ENCODE assay signal across 18 mouse cellular contexts in genomic region chr4:33523774-33524173, GRCm38 (mm10).
DNase-seq lines count a peak whose midpoint lies in the region; ATAC-seq lines count a peak whose summit lies in the region.
"Had no signal": no experiment of that assay in that cellular context is flagged by ENCODE, and none has a peak within 500 bp of the region (broad histone marks: within the 10 kb centered on the region; RNA-seq: fewer than 3 reads in every experiment).

No protein-coding gene starts in this region.

- no peaks in the 10 kb centered on the region for H3K4me1 ChIP-seq in intestine, embryonic 14.5 days (replicated peaks; ENCODE audit: control insufficient read depth, insufficient read depth, low read length)
- H3K4me1 ChIP-seq in intestine, embryonic 16.5 days (ENCODE audit: control insufficient read depth, insufficient read depth, low read length), result no peaks in the 10 kb centered on the region
- H3K4me1 ChIP-seq: embryonic facial prominence, embryonic 13.5 days had no signal

- H3K27ac ChIP-seq in intestine, embryonic 14.5 days (ENCODE audit: low read depth), result no peak overlapping the region
- H3K27ac ChIP-seq in intestine, embryonic 16.5 days (ENCODE audit: low read length), result no peak overlapping the region
- H3K27ac ChIP-seq: embryonic facial prominence, embryonic 13.5 days; embryonic facial prominence, embryonic 15.5 days; forebrain, embryonic 10.5 days; forebrain, embryonic 12.5 days had no signal

- H3K9me3 ChIP-seq in intestine, embryonic 14.5 days (ENCODE audit: control insufficient read depth, low read length), result no peaks in the 10 kb centered on the region
- H3K9me3 ChIP-seq in intestine, embryonic 16.5 days (ENCODE audit: control insufficient read depth, low read length), result no peaks in the 10 kb centered on the region
- H3K9me3 ChIP-seq: embryonic facial prominence, embryonic 13.5 days; embryonic facial prominence, embryonic 15.5 days; forebrain, embryonic 12.5 days; G1E had no signal

- H3K4me3 ChIP-seq in intestine, embryonic 14.5 days (ENCODE audit: low read depth, low read length), result no peak overlapping the region
- H3K4me3 ChIP-seq in intestine, embryonic 16.5 days (ENCODE audit: low read length), result no peak overlapping the region
- H3K4me3 ChIP-seq: embryonic facial prominence, embryonic 13.5 days; embryonic facial prominence, embryonic 15.5 days; erythroblast, embryonic 14.5 days; forebrain, embryonic 10.5 days; forebrain, embryonic 12.5 days had no signal

- no peaks in the 10 kb centered on the region for H3K27me3 ChIP-seq in intestine, embryonic 14.5 days (replicated peaks; ENCODE audit: control insufficient read depth, insufficient read depth, low read length)
- no peaks in the 10 kb centered on the region for H3K27me3 ChIP-seq in intestine, embryonic 16.5 days (replicated peaks; ENCODE audit: control insufficient read depth, insufficient read depth, low read length)
- H3K27me3 ChIP-seq: CH12.LX; embryonic facial prominence, embryonic 13.5 days; embryonic facial prominence, embryonic 15.5 days; forebrain, embryonic 12.5 days; Patski had no signal

- no peaks in the 10 kb centered on the region for H3K36me3 ChIP-seq in intestine, embryonic 14.5 days (ENCODE audit: control insufficient read depth, insufficient read depth, low read length)
- no peaks in the 10 kb centered on the region for H3K36me3 ChIP-seq in intestine, embryonic 16.5 days (ENCODE audit: control insufficient read depth, insufficient read depth, low read length)
- H3K36me3 ChIP-seq: embryonic facial prominence, embryonic 13.5 days; embryonic facial prominence, embryonic 15.5 days; forebrain, embryonic 10.5 days; forebrain, embryonic 12.5 days; G1E had no signal

- WGBS in intestine, embryonic 14.5 days, result 85% methylated on average over 3 of the region's 3 CpGs
- WGBS in intestine, embryonic 16.5 days, result 94% methylated on average over 3 of the region's 3 CpGs

- ATAC-seq in intestine, embryonic 14.5 days (replicated peaks; ENCODE audit: low FRiP score, low TSS enrichment, low read depth), result no peak
- no peak for ATAC-seq in intestine, embryonic 16.5 days
- ATAC-seq: activated CD4-positive, CD25-positive, alpha-beta regulatory T cell, adult 4 months; CD4-positive, CD25-positive, alpha-beta regulatory T cell, adult 4 months had no signal

- DNase-seq in cerebellum, adult 8-10 months, result peak; percentile 25
- no peak for DNase-seq in cerebellum, postnatal 36 days
- DNase-seq in intestine, embryonic 14.5 days (ENCODE audit: low spot score), result peak; percentile 25
- peak; percentile 43 for DNase-seq in brain, adult 2 months (ENCODE audit: low read depth, low spot score)
- no peak for DNase-seq in thymus, postnatal 25 days
- DNase-seq: B cell, adult 2 months; embryo, embryonic 11 days had no signal

- no peak overlapping the region for H3K9ac ChIP-seq in intestine, embryonic 14.5 days (ENCODE audit: low read length)
- H3K9ac ChIP-seq in intestine, embryonic 16.5 days (ENCODE audit: low read depth, low read length), result no peak overlapping the region
- H3K9ac ChIP-seq: embryonic facial prominence, embryonic 13.5 days; embryonic facial prominence, embryonic 15.5 days; forebrain, embryonic 12.5 days had no signal

- no peak overlapping the region for H3K4me2 ChIP-seq in intestine, embryonic 14.5 days (ENCODE audit: low read length)
- H3K4me2 ChIP-seq in intestine, embryonic 16.5 days (ENCODE audit: low read depth, low read length), result no peak overlapping the region
- H3K4me2 ChIP-seq: embryonic facial prominence, embryonic 13.5 days; embryonic facial prominence, embryonic 15.5 days; forebrain, embryonic 12.5 days had no signal

Comparison
In these comparisons a context has a peak if more than half of its experiments do, and no peak if none do; other contexts are left out.
1. DNase-seq: peak in cerebellum, adult 8-10 months (single experiment), intestine, embryonic 14.5 days (single experiment) and brain, adult 2 months (single experiment); none in cerebellum, postnatal 36 days (0 of 2) and thymus, postnatal 25 days (single experiment).